ENCODE assay signal across 13 mouse cellular contexts in the genomic region with DNA sequence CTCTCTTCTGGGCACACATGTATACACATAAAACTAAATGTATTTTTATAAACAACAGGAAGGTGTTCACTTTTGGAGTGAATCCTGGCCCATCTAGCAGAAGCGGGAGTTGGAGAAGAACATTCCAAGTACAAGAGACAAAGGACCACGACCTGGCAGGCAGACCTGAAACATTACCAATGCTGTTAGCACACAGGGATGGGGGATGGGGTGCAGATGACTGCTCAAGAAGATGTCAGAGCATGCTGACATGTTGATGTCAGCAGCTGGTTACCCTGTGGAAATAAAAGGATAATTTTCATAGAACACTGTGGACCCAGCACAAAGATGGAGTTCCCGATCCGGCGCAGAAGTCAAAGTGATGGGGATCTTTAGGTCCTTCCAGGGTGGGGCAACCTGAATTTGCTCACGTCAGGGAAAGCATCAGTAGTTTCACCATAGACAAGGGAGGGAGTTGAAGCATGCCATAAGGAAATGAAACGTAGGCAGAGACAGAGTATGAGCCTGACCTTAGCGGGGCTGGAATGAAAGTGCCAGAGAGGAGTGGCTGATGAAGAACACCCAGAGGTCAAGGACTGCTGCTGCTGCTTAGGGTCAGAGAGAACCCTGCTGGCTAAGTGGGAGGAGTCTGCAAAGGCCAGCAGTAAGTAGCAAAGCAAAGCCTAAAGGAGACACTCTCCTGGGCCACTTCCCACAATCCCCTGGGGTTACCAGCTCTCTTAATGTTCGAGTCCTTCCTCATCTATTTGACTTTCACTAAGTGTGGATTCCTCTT. TPM values are rescaled to one million over a fixed set of nuclear protein-coding genes. Genes with fewer than 3 reads are reported as not detected.
DNase-seq lines count a peak whose midpoint lies in the region; ATAC-seq and TF ChIP-seq lines count a peak whose summit lies in the region.
"Had no signal": no experiment of that assay in that cellular context is flagged by ENCODE, and none has a peak within 500 bp of the region (broad histone marks: within the 10 kb centered on the region; RNA-seq: fewer than 3 reads in every experiment).

No protein-coding gene starts in this region.

- TF ChIP-seq POLR2A in small intestine, adult 2 months (IDR thresholded peaks at IDR 0.05; ENCODE audit: low read depth, low read length), result no peak

- no peak for ATAC-seq in lung, postnatal 0 days
- ATAC-seq: forebrain, embryonic 16.5 days had no signal

- no peak overlapping the region for H3K4me2 ChIP-seq in lung, postnatal 0 days (replicated peaks; ENCODE audit: low read depth, low read length)
- H3K4me2 ChIP-seq: limb, embryonic 15.5 days had no signal

- H3K9me3 ChIP-seq in lung, postnatal 0 days (ENCODE audit: low read length), result no peaks in the 10 kb centered on the region
- H3K9me3 ChIP-seq: limb, embryonic 15.5 days; midbrain, embryonic 10.5 days had no signal

- H3K9ac ChIP-seq in lung, postnatal 0 days (replicated peaks; ENCODE audit: low read depth), result no peak overlapping the region
- H3K9ac ChIP-seq: limb, embryonic 15.5 days had no signal

- H3K36me3 ChIP-seq in lung, postnatal 0 days (ENCODE audit: insufficient read depth, low read length), result no peaks in the 10 kb centered on the region
- no peaks in the 10 kb centered on the region for H3K36me3 ChIP-seq in small intestine, adult 2 months (ENCODE audit: control insufficient read depth, insufficient read depth, low read length)
- H3K36me3 ChIP-seq: midbrain, embryonic 10.5 days had no signal

- no peaks in the 10 kb centered on the region for H3K27me3 ChIP-seq in lung, postnatal 0 days (replicated peaks; ENCODE audit: insufficient read depth, low read length)
- H3K27me3 ChIP-seq in small intestine, adult 2 months (ENCODE audit: control insufficient read depth, insufficient read depth, low read length), result no peaks in the 10 kb centered on the region
- H3K27me3 ChIP-seq: limb, embryonic 15.5 days had no signal

- TF ChIP-seq EP300 in lung, postnatal 0 days (IDR thresholded peaks at IDR 0.05), result no peak

- peaks cover 37% of the 10 kb centered on the region for H3K4me1 ChIP-seq in lung, postnatal 0 days (ENCODE audit: insufficient read depth, low read depth, low read length)
- H3K4me1 ChIP-seq in small intestine, adult 2 months (ENCODE audit: control insufficient read depth, insufficient read depth, insufficient read length, low read length), result peaks cover 42% of the 10 kb centered on the region

- 55% methylated on average over 9 of the region's 9 CpGs for WGBS in lung, postnatal 0 days
- WGBS in small intestine, adult 2 months, result 54% methylated on average over 9 of the region's 9 CpGs

- 0 out of 2 replicates have a peak overlapping the region, but pooled peaks have one; percentile 14 for H3K27ac ChIP-seq in lung, postnatal 0 days (ENCODE audit: low read length)
- peak overlapping the region; percentile 94 for H3K27ac ChIP-seq in small intestine, adult 2 months (ENCODE audit: insufficient read depth, low read depth, low read length)
- H3K27ac ChIP-seq: limb, embryonic 15.5 days; midbrain, embryonic 10.5 days had no signal

- no peak overlapping the region for H3K4me3 ChIP-seq in lung, postnatal 0 days (ENCODE audit: low read depth, low read length)
- H3K4me3 ChIP-seq in small intestine, adult 2 months (ENCODE audit: low read depth, low read length), result no peak overlapping the region
- H3K4me3 ChIP-seq: limb, embryonic 15.5 days; midbrain, embryonic 10.5 days; myocyte had no signal

- DNase-seq in heart, adult 11 months, result peak; percentile 84
- no peak for DNase-seq in heart, postnatal 4 days
- DNase-seq in lung, postnatal 0 days (ENCODE audit: low spot score), result peak; percentile 35
- DNase-seq in lung, postnatal 25 days (ENCODE audit: low spot score), result no peak
- DNase-seq in ZHBTc4 (ENCODE audit: low read depth, low spot score), result peak; percentile 79
- no peak for DNase-seq in gastrocnemius, postnatal 10 days
- DNase-seq: gastrocnemius, postnatal 14 days; thymus, postnatal 14 days had no signal

- TF ChIP-seq CTCF in lung, postnatal 0 days (IDR thresholded peaks at IDR 0.05), result no peak
- TF ChIP-seq CTCF in small intestine, adult 2 months (IDR thresholded peaks at IDR 0.05; ENCODE audit: extremely low read depth, insufficient read length, insufficient replicate concordance, low read depth, low read length), result no peak

RNA-seq across cellular contexts. Expression of gene Tbcel, which starts 48.7 kb away (rescaled TPM):
- total RNA-seq in heart, postnatal 4 days (2021), result 10 to 100 TPM; 18.1 to 19.8 TPM
- 7.9 and 9.0 TPM in 2 replicates for polyA plus RNA-seq in lung, postnatal 0 days (2015; fragmentation: Nextera tagmentation; extraction: Ambion mirVana)
- 1.8 and 4.9 TPM in 2 replicates for polyA plus RNA-seq in small intestine, adult 2 months (2012; rRNA removed)
- total RNA-seq in gastrocnemius, postnatal 10 days (2021), result 10 to 100 TPM; 23.1 to 23.9 TPM

RNA-seq across cellular contexts. Expression of gene Tecta, which starts 59.2 kb away (rescaled TPM):
- total RNA-seq in heart, postnatal 4 days (2021), result under 1 TPM; 0.19 to 0.23 TPM
- polyA plus RNA-seq in lung, postnatal 0 days (2015; fragmentation: Nextera tagmentation; extraction: Ambion mirVana), result 0.02 and 0.06 TPM in 2 replicates
- 0.03 TPM in 2 replicates for polyA plus RNA-seq in small intestine, adult 2 months (2012; rRNA removed)
- under 1 TPM; 0.11 to 0.23 TPM for total RNA-seq in gastrocnemius, postnatal 10 days (2021)

Comparison
In these comparisons a context has a peak if more than half of its experiments do, and no peak if none do; other contexts are left out.
1. DNase-seq: peak in heart, adult 11 months (single experiment), lung, postnatal 0 days (single experiment) and ZHBTc4 (single experiment); none in heart, postnatal 4 days (single experiment), lung, postnatal 25 days (single experiment) and gastrocnemius, postnatal 10 days (single experiment).